Mouse (Mus musculus) stomach, embryonic 16.5 days (tissue): ENCODE measurements at regions not wholly inside any gene's neighbourhood (a gene's known extent, or its start where the extent isn't known, plus 50 kb on each side); places are given as distances from the start of the nearest gene placed in this dataset.
A peak's percentile ranks its signal among the peaks of the same experiment; 100 is the strongest.

ENCODE experiments used
- ATAC-seq: fragments of 200-750 bp; cut with Nextera tagmentation; 2 replicates; pipeline ENCODE4 v1.8.0; 2017; ENCODE audit warnings: moderate number of reproducible peaks, moderate TSS enrichment; ENCODE audit not compliant: insufficient read depth, low FRiP score
- H3K27ac ChIP-seq: fragments of 300-500 bp; sonication (generic); 2 replicates; pipeline ENCODE4 v1.5.1; 2014; ENCODE audit warnings: low read length
- H3K27me3 ChIP-seq: fragments of 300-500 bp; sonication (generic); 2 replicates; pipeline ENCODE4 v1.6.1; 2014; ENCODE audit warnings: low read length, control low read depth, mixed read lengths; ENCODE audit not compliant: control insufficient read depth, insufficient read depth
- H3K36me3 ChIP-seq: fragments of 300-500 bp; sonication (generic); 2 replicates; pipeline ENCODE4 v1.6.1; 2014; ENCODE audit warnings: low read length; ENCODE audit not compliant: control insufficient read depth, insufficient read depth
- H3K4me1 ChIP-seq: fragments of 300-500 bp; sonication (generic); 2 replicates; pipeline ENCODE4 v1.6.1; 2014; ENCODE audit warnings: low read length, control low read depth, mixed read lengths; ENCODE audit not compliant: control insufficient read depth, insufficient read depth
- H3K4me2 ChIP-seq: fragments of 300-500 bp; sonication (generic); 2 replicates; pipeline ENCODE4 v1.6.1; 2014; ENCODE audit warnings: low read depth, low read length, mixed read lengths
- H3K4me3 ChIP-seq: fragments of 300-500 bp; sonication (generic); replicated peaks from 2 replicates; pipeline ENCODE4 v1.5.1; 2014; ENCODE audit warnings: mild to moderate bottlenecking, low read length
- H3K9ac ChIP-seq: fragments of 300-500 bp; sonication (generic); 2 replicates; pipeline ENCODE4 v1.6.1; 2014; ENCODE audit warnings: low read length
- H3K9me3 ChIP-seq: fragments of 300-500 bp; sonication (generic); replicated peaks from 2 replicates; pipeline ENCODE4 v1.6.1; 2016; ENCODE audit warnings: low read length, control low read depth; ENCODE audit not compliant: control insufficient read depth
- WGBS: fragments of 180-500 bp; shearing (Covaris S2); extraction: QIAGEN DNeasy Blood & Tissue Kit; methylation state at CpG from one replicate; pipeline ENCODE4 v1.1.7; 2014; 5-methylcytosine and 5-hydroxymethylcytosine counted together

DNA sequence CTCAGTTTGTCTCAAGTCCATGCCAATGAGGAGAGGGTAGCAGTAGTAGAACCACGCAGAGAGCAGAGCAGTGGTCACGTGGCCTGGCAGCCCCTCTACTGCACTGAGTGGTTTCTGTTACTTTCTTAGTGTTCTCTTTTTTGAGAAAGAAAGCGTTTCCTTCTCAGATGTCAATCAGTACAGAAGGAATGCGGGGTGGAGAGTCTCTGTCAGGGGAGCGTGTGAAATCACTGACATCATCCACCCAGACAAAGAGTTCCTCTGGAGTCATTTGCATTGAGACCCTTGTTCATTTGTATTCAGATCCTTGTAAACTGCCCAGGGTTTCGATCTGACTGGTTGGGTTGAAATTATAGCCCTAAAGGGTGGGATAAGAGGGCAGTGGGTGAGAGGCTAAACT lies 85.8 kb upstream of the Nckap5 start:
- Histone ChIP-seq H3K9ac (no peak overlapping the region), H3K4me1 (no peaks in the 10 kb centered on the region; the same call in 1 of the 2 replicates), H3K9me3 (no peaks in the 10 kb centered on the region), H3K4me2 (no peak overlapping the region), H3K27ac (no peak overlapping the region), H3K36me3 (no peaks in the 10 kb centered on the region), H3K4me3 (no peak overlapping the region), H3K27me3 (no peaks in the 10 kb centered on the region)
- no peak for ATAC-seq
- WGBS: 69% methylated on average over 6 of the region's 6 CpGs

DNA sequence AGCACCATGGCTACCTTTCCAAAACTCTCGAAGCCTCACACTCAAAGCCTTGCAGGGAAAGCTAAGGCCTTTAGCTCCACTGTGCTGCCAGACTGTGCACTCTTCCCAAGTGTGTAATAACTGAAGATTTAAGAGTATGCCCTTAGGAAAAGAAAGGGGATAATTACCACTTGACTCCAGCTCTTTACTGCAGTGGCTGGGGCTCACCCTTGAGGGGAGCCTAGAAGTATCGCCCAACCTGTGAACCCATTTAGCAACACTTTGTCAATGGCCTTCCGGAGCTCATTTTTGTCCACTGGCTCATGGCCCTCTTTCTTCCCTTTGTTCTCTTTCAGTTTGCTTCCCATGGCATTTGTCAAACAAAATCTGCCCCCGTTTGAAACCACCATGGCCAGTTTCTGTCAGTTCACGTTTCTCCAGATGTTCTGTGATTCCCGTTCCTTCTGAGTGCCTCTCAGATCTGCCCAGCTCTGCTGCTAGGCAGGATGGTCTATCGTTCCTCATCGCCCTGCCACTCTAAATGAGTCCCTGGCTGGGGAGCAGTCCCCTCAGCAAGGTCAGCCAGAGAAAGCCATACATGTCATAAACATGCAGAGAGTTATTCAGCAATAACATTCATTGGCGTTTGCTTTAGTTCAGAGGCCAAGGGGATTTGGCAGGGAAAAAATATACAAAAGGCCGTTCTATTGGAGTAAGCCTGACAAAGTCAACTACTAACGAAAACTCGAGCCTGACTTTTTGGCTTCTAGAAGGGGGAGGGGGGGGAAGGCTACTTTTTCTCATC lies 80.9 kb upstream of the Nckap5 start:
- Histone ChIP-seq H3K4me3 (no peak overlapping the region), H3K9ac (no peak overlapping the region), H3K36me3 (no peaks in the 10 kb centered on the region), H3K27ac (no peak overlapping the region), H3K9me3 (no peaks in the 10 kb centered on the region), H3K4me2 (no peak overlapping the region), H3K4me1 (no peaks in the 10 kb centered on the region; the same call in 1 of the 2 replicates), H3K27me3 (no peaks in the 10 kb centered on the region)
- ATAC-seq: peak; percentile 40; the same call in 1 of the 2 replicates
- WGBS: 36% methylated on average over 12 of the region's 12 CpGs

GRCm38 (mm10) chr1:126907417-126907816 lies 76.8 kb upstream of the Nckap5 start:
- no peak overlapping the region for H3K9ac ChIP-seq
- no peak overlapping the region for H3K4me2 ChIP-seq
- H3K4me1 ChIP-seq: no peaks in the 10 kb centered on the region; the same call in 1 of the 2 replicates
- no peak overlapping the region for H3K27ac ChIP-seq
- H3K27me3 ChIP-seq: no peaks in the 10 kb centered on the region
- 79% methylated on average over 2 of the region's 2 CpGs for WGBS
- ATAC-seq: no peak
- H3K36me3 ChIP-seq: no peaks in the 10 kb centered on the region
- no peak overlapping the region for H3K4me3 ChIP-seq
- H3K9me3 ChIP-seq: no peaks in the 10 kb centered on the region

GRCm38 (mm10) chr1:126898484-126898883 lies 67.9 kb upstream of the Nckap5 start:
- 72% methylated on average over 3 of the region's 3 CpGs for WGBS
- no peaks in the 10 kb centered on the region for H3K27me3 ChIP-seq
- H3K4me3 ChIP-seq: no peak overlapping the region
- no peaks in the 10 kb centered on the region for H3K4me1 ChIP-seq
- no peak for ATAC-seq
- no peak overlapping the region for H3K4me2 ChIP-seq
- no peaks in the 10 kb centered on the region for H3K36me3 ChIP-seq
- no peak overlapping the region for H3K9ac ChIP-seq
- H3K27ac ChIP-seq: no peak overlapping the region
- H3K9me3 ChIP-seq: no peaks in the 10 kb centered on the region

GRCm38 (mm10) chr1:126896895-126897294 lies 66.3 kb upstream of the Nckap5 start:
- no peak overlapping the region for H3K4me3 ChIP-seq
- WGBS: 71% methylated on average over 4 of the region's 4 CpGs
- ATAC-seq: no peak

GRCm38 (mm10) chr1:126880801-126881200 lies 50.2 kb upstream of the Nckap5 start:
- no peaks in the 10 kb centered on the region for H3K9me3 ChIP-seq
- H3K36me3 ChIP-seq: no peaks in the 10 kb centered on the region
- no peak overlapping the region for H3K27ac ChIP-seq
- no peaks in the 10 kb centered on the region for H3K27me3 ChIP-seq
- 87% methylated on average over 3 of the region's 3 CpGs for WGBS
- ATAC-seq: no peak
- H3K9ac ChIP-seq: no peak overlapping the region
- H3K4me3 ChIP-seq: no peak overlapping the region
- H3K4me2 ChIP-seq: no peak overlapping the region
- no peaks in the 10 kb centered on the region for H3K4me1 ChIP-seq

More at GRCm38 (mm10) chr1:126896895-126897294, 66.3 kb upstream of the Nckap5 start:
- H3K27ac ChIP-seq: no peak overlapping the region
- no peaks in the 10 kb centered on the region for H3K9me3 ChIP-seq
- no peak overlapping the region for H3K9ac ChIP-seq
- no peaks in the 10 kb centered on the region for H3K4me1 ChIP-seq
- H3K36me3 ChIP-seq: no peaks in the 10 kb centered on the region
- no peak overlapping the region for H3K4me2 ChIP-seq
- no peaks in the 10 kb centered on the region for H3K27me3 ChIP-seq
